ENCODE assay signal across 12 mouse cellular contexts in genomic region chr11:59337955-59338735, GRCm38 (mm10). TPM values are rescaled to one million over a fixed set of nuclear protein-coding genes. Genes with fewer than 3 reads are reported as not detected.
DNase-seq lines count a peak whose midpoint lies in the region; ATAC-seq lines count a peak whose summit lies in the region.
"Had no signal": no experiment of that assay in that cellular context is flagged by ENCODE, and none has a peak within 500 bp of the region (broad histone marks: within the 10 kb centered on the region; RNA-seq: fewer than 3 reads in every experiment).

No protein-coding gene starts in this region.

- H3K9me3 ChIP-seq in midbrain, embryonic 10.5 days (replicated peaks) = no peaks in the 10 kb centered on the region
- no peaks in the 10 kb centered on the region for H3K9me3 ChIP-seq in midbrain, embryonic 14.5 days (ENCODE audit: control insufficient read depth, low read length)
- no peaks in the 10 kb centered on the region for H3K9me3 ChIP-seq in heart, embryonic 11.5 days (replicated peaks; ENCODE audit: control insufficient read depth, low read length)
- H3K9me3 ChIP-seq in embryonic facial prominence, embryonic 10.5 days = no peaks in the 10 kb centered on the region
- H3K9me3 ChIP-seq: neural tube, embryonic 13.5 days had no signal

- intact Hi-C loops in heart, postnatal 25 days (cut with DNase I) = no loop called here

- peak; percentile 95 for DNase-seq in heart, adult 11 months
- DNase-seq in heart, postnatal 25 days (ENCODE audit: low spot score) = no peak
- no peak for DNase-seq in midbrain, embryonic 10.5 days (ENCODE audit: low spot score)
- no peak for DNase-seq in midbrain, embryonic 14.5 days
- peak; percentile 62 to 69 for DNase-seq in kidney, postnatal 36 days
- no peak for DNase-seq in embryonic facial prominence, embryonic 10.5 days (ENCODE audit: low spot score)
- no peak for DNase-seq in embryo, embryonic 10.5 days (ENCODE audit: low spot score)

- no peak for ATAC-seq in midbrain, embryonic 14.5 days (ENCODE audit: low FRiP score, low TSS enrichment)
- ATAC-seq in heart, embryonic 11.5 days (replicated peaks; ENCODE audit: insufficient number of reproducible peaks, low FRiP score, low TSS enrichment) = no peak

- peak overlapping the region; percentile 6; the same call in 1 of the 2 replicates for H3K27ac ChIP-seq in midbrain, embryonic 10.5 days (replicated peaks)
- no peak overlapping the region for H3K27ac ChIP-seq in midbrain, embryonic 14.5 days (replicated peaks; ENCODE audit: low read depth, low read length)
- H3K27ac ChIP-seq in heart, embryonic 11.5 days (ENCODE audit: low read depth, low read length) = 0 out of 2 replicates have a peak overlapping the region, but pooled peaks have one; percentile 29
- H3K27ac ChIP-seq in embryonic facial prominence, embryonic 10.5 days (replicated peaks) = no peak overlapping the region
- H3K27ac ChIP-seq: neural tube, embryonic 13.5 days had no signal

- no peak overlapping the region for H3K9ac ChIP-seq in midbrain, embryonic 14.5 days (replicated peaks; ENCODE audit: low read length)
- H3K9ac ChIP-seq in heart, embryonic 11.5 days (ENCODE audit: low read depth, low read length) = peak overlapping the region; percentile 46; the same call in 1 of the 2 replicates
- H3K9ac ChIP-seq: neural tube, embryonic 13.5 days had no signal

- peaks cover 18% of the 10 kb centered on the region; the same call in 1 of the 2 replicates for H3K27me3 ChIP-seq in midbrain, embryonic 10.5 days (ENCODE audit: low read depth, poor library complexity, severe bottlenecking)
- no peaks in the 10 kb centered on the region for H3K27me3 ChIP-seq in midbrain, embryonic 14.5 days (ENCODE audit: control insufficient read depth, insufficient read depth, low read length)
- peaks cover 5% of the 10 kb centered on the region; the same call in 1 of the 2 replicates for H3K27me3 ChIP-seq in heart, embryonic 11.5 days (ENCODE audit: control insufficient read depth, insufficient read depth, low read length)
- no peaks in the 10 kb centered on the region for H3K27me3 ChIP-seq in embryonic facial prominence, embryonic 10.5 days (replicated peaks; ENCODE audit: low read depth, poor library complexity, severe bottlenecking)
- H3K27me3 ChIP-seq: neural tube, embryonic 13.5 days had no signal

- peaks cover 35% of the 10 kb centered on the region for H3K4me1 ChIP-seq in midbrain, embryonic 10.5 days
- no peaks in the 10 kb centered on the region for H3K4me1 ChIP-seq in midbrain, embryonic 14.5 days (ENCODE audit: control insufficient read depth, insufficient read depth, low read length)
- peaks cover 6% of the 10 kb centered on the region; the same call in 1 of the 2 replicates for H3K4me1 ChIP-seq in heart, embryonic 11.5 days (ENCODE audit: control insufficient read depth, insufficient read depth, low read length)
- peaks cover 28% of the 10 kb centered on the region for H3K4me1 ChIP-seq in embryonic facial prominence, embryonic 10.5 days
- H3K4me1 ChIP-seq: megakaryocyte, embryonic 14.5 days had no signal

- no peaks in the 10 kb centered on the region for H3K36me3 ChIP-seq in midbrain, embryonic 10.5 days
- no peaks in the 10 kb centered on the region for H3K36me3 ChIP-seq in midbrain, embryonic 14.5 days (ENCODE audit: control insufficient read depth, insufficient read depth, low read length)
- H3K36me3 ChIP-seq in heart, embryonic 11.5 days (ENCODE audit: control insufficient read depth, insufficient read depth, low read length) = no peaks in the 10 kb centered on the region
- H3K36me3 ChIP-seq in embryonic facial prominence, embryonic 10.5 days (replicated peaks) = no peaks in the 10 kb centered on the region
- H3K36me3 ChIP-seq: neural tube, embryonic 13.5 days had no signal

- 77% methylated on average over 13 of the region's 13 CpGs for WGBS in midbrain, embryonic 10.5 days
- 74% methylated on average over 13 of the region's 13 CpGs for WGBS in midbrain, embryonic 14.5 days
- 49% methylated on average over 13 of the region's 13 CpGs for WGBS in heart, embryonic 11.5 days (ENCODE audit: insufficient replicate concordance)
- 76% methylated on average over 13 of the region's 13 CpGs for WGBS in embryonic facial prominence, embryonic 10.5 days

- H3K4me2 ChIP-seq in midbrain, embryonic 14.5 days (ENCODE audit: low read length) = no peak overlapping the region
- no peak overlapping the region for H3K4me2 ChIP-seq in heart, embryonic 11.5 days
- H3K4me2 ChIP-seq: neural tube, embryonic 13.5 days had no signal

- no peak overlapping the region for H3K4me3 ChIP-seq in midbrain, embryonic 10.5 days
- no peak overlapping the region for H3K4me3 ChIP-seq in midbrain, embryonic 14.5 days (replicated peaks; ENCODE audit: low read depth, low read length)
- H3K4me3 ChIP-seq in heart, embryonic 11.5 days (ENCODE audit: low read depth, low read length) = no peak overlapping the region
- no peak overlapping the region for H3K4me3 ChIP-seq in embryonic facial prominence, embryonic 10.5 days
- H3K4me3 ChIP-seq: megakaryocyte, embryonic 14.5 days; neural tube, embryonic 13.5 days had no signal

RNA-seq across cellular contexts. Expression of gene Wnt9a, which starts 31.4 kb away (rescaled TPM):
- 1 to 10 TPM; 5.6 to 6.6 TPM for total RNA-seq in heart, postnatal 25 days (2021)
- polyA plus RNA-seq in midbrain, embryonic 10.5 days (2016; fragmentation: Nextera tagmentation; extraction: Ambion mirVana) = 7.8 and 9.7 TPM in 2 replicates
- polyA plus RNA-seq in midbrain, embryonic 14.5 days (2014; fragmentation: Nextera tagmentation; extraction: Ambion mirVana) = 1.6 and 1.7 TPM in 2 replicates
- polyA plus RNA-seq in heart, embryonic 11.5 days (2014; fragmentation: Nextera tagmentation; extraction: Ambion mirVana) = 1.3 and 1.6 TPM in 2 replicates
- 2.3 and 2.6 TPM in 2 replicates for polyA plus RNA-seq in embryonic facial prominence, embryonic 10.5 days (2016; fragmentation: Nextera tagmentation; extraction: Ambion mirVana)

RNA-seq across cellular contexts. Expression of gene Prss38, which starts 37.3 kb away (rescaled TPM):
- total RNA-seq in heart, postnatal 25 days (2021) = not detected
- not detected in 2 replicates for polyA plus RNA-seq in midbrain, embryonic 10.5 days (2016; fragmentation: Nextera tagmentation; extraction: Ambion mirVana)
- 0.17 TPM in 1 of 2 replicates, not detected in the other for polyA plus RNA-seq in midbrain, embryonic 14.5 days (2014; fragmentation: Nextera tagmentation; extraction: Ambion mirVana)
- polyA plus RNA-seq in heart, embryonic 11.5 days (2014; fragmentation: Nextera tagmentation; extraction: Ambion mirVana) = not detected in 2 replicates
- polyA plus RNA-seq in embryonic facial prominence, embryonic 10.5 days (2016; fragmentation: Nextera tagmentation; extraction: Ambion mirVana) = not detected in 2 replicates
- polyA plus RNA-seq: cerebellum, adult 2 months; limb, embryonic 11.5 days; neural tube, embryonic 13.5 days had no signal

RNA-seq across cellular contexts. Expression of gene Wnt3a, which starts 47.6 kb away (rescaled TPM):
- total RNA-seq in heart, postnatal 25 days (2021) = not detected
- 5.3 and 8.7 TPM in 2 replicates for polyA plus RNA-seq in midbrain, embryonic 10.5 days (2016; fragmentation: Nextera tagmentation; extraction: Ambion mirVana)
- 0.43 and 0.46 TPM in 2 replicates for polyA plus RNA-seq in midbrain, embryonic 14.5 days (2014; fragmentation: Nextera tagmentation; extraction: Ambion mirVana)
- polyA plus RNA-seq in heart, embryonic 11.5 days (2014; fragmentation: Nextera tagmentation; extraction: Ambion mirVana) = not detected in 2 replicates
- polyA plus RNA-seq in embryonic facial prominence, embryonic 10.5 days (2016; fragmentation: Nextera tagmentation; extraction: Ambion mirVana) = 0.77 and 1.7 TPM in 2 replicates
- polyA plus RNA-seq: cerebellum, adult 2 months had no signal

Comparison
In these comparisons a context has a peak if more than half of its experiments do, and no peak if none do; other contexts are left out.
1. DNase-seq: peak in heart, adult 11 months (single experiment) and kidney, postnatal 36 days (2 of 2); none in heart, postnatal 25 days (single experiment), midbrain, embryonic 10.5 days (single experiment), midbrain, embryonic 14.5 days (single experiment), embryonic facial prominence, embryonic 10.5 days (single experiment) and embryo, embryonic 10.5 days (single experiment).
2. H3K27ac ChIP-seq: peak in midbrain, embryonic 10.5 days (single experiment) and heart, embryonic 11.5 days (single experiment); none in midbrain, embryonic 14.5 days (single experiment) and embryonic facial prominence, embryonic 10.5 days (single experiment).